In genomic region chr4:35099865-35100780, GRCm38 (mm10) we compare ENCODE assay signal across 8 mouse cellular contexts. TPM values are rescaled to one million over a fixed set of nuclear protein-coding genes. Genes with fewer than 3 reads are reported as not detected.
DNase-seq lines count a peak whose midpoint lies in the region; ATAC-seq and TF ChIP-seq lines count a peak whose summit lies in the region.

No protein-coding gene starts in this region.

- 0 out of 2 replicates have a peak overlapping the region, but pooled peaks have one; percentile 30 for H3K27ac ChIP-seq in hindbrain, embryonic 13.5 days
- H3K27ac ChIP-seq in lung, postnatal 0 days (ENCODE audit: low read length), result peak overlapping the region; percentile 80

- H3K4me2 ChIP-seq in hindbrain, embryonic 13.5 days, result peak overlapping the region; percentile 54
- H3K4me2 ChIP-seq in lung, postnatal 0 days (replicated peaks; ENCODE audit: low read depth, low read length), result peak overlapping the region; percentile 52

- peaks cover 24% of the 10 kb centered on the region for H3K4me1 ChIP-seq in hindbrain, embryonic 13.5 days (replicated peaks)
- H3K4me1 ChIP-seq in lung, postnatal 0 days (ENCODE audit: insufficient read depth, low read depth, low read length), result peaks cover 25% of the 10 kb centered on the region; the same call in 1 of the 2 replicates

- WGBS in hindbrain, embryonic 13.5 days, result 8% methylated on average over 29 of the region's 29 CpGs
- 9% methylated on average over 29 of the region's 29 CpGs for WGBS in lung, postnatal 0 days

- H3K9ac ChIP-seq in hindbrain, embryonic 13.5 days, result peak overlapping the region; percentile 39; the same call in 1 of the 2 replicates
- H3K9ac ChIP-seq in lung, postnatal 0 days (replicated peaks; ENCODE audit: low read depth), result no peak overlapping the region

- DNase-seq in cerebellum, postnatal 4 days (ENCODE audit: low spot score in 2 of 2), result peak; percentile 50 to 67
- peak; percentile 28 to 56 for DNase-seq in frontal cortex, postnatal 25 days (ENCODE audit: low spot score in 2 of 2)
- DNase-seq in layer of hippocampus, postnatal 14 days (ENCODE audit: low spot score in 2 of 2), result peak; percentile 60 to 73
- DNase-seq in lung, postnatal 0 days (ENCODE audit: low spot score), result peak; percentile 96
- DNase-seq in ovary, postnatal 10 days (ENCODE audit: low spot score), result peak; percentile 52
- DNase-seq in thymus, postnatal 0 days (ENCODE audit: low spot score), result peak; percentile 37

- no peaks in the 10 kb centered on the region for H3K9me3 ChIP-seq in hindbrain, embryonic 13.5 days
- H3K9me3 ChIP-seq in lung, postnatal 0 days (ENCODE audit: low read length), result no peaks in the 10 kb centered on the region

- TF ChIP-seq CTCF in lung, postnatal 0 days (IDR thresholded peaks at IDR 0.05), result no peak

- no peaks in the 10 kb centered on the region for H3K27me3 ChIP-seq in hindbrain, embryonic 13.5 days
- H3K27me3 ChIP-seq in lung, postnatal 0 days (replicated peaks; ENCODE audit: insufficient read depth, low read length), result no peaks in the 10 kb centered on the region

- peak overlapping the region; percentile 31 for H3K4me3 ChIP-seq in hindbrain, embryonic 13.5 days
- peak overlapping the region; percentile 16 for H3K4me3 ChIP-seq in lung, postnatal 0 days (ENCODE audit: low read depth, low read length)

- ATAC-seq in activated CD4-positive, CD25-positive, alpha-beta regulatory T cell, adult 4 months, result peak; percentile 41
- peak; percentile 94 for ATAC-seq in hindbrain, embryonic 13.5 days (ENCODE audit: low FRiP score)
- ATAC-seq in lung, postnatal 0 days, result peak; percentile 93

- no peaks in the 10 kb centered on the region for H3K36me3 ChIP-seq in hindbrain, embryonic 13.5 days
- no peaks in the 10 kb centered on the region for H3K36me3 ChIP-seq in lung, postnatal 0 days (ENCODE audit: insufficient read depth, low read length)

- TF ChIP-seq EP300 in lung, postnatal 0 days (IDR thresholded peaks at IDR 0.05), result peak; percentile 31

RNA-seq across cellular contexts. Expression of gene Ifnk, which starts 51.7 kb away (rescaled TPM):
- polyA plus RNA-seq in activated CD4-positive, CD25-positive, alpha-beta regulatory T cell, adult 4 months (2017; shearing (Covaris generic)), result not detected
- not detected in 2 replicates for polyA plus RNA-seq in hindbrain, embryonic 13.5 days (2015; fragmentation: Nextera tagmentation; extraction: Ambion mirVana)
- total RNA-seq in layer of hippocampus, postnatal 14 days (2021), result not detected
- polyA plus RNA-seq in lung, postnatal 0 days (2015; fragmentation: Nextera tagmentation; extraction: Ambion mirVana), result 0.16 and 0.18 TPM in 2 replicates
- 0.17 TPM in 1 of 2 replicates, not detected in the other for polyA plus RNA-seq in thymus, postnatal 0 days (2015; fragmentation: Nextera tagmentation; extraction: Ambion mirVana)

RNA-seq across cellular contexts. Expression of gene Mob3b, which starts 57.2 kb away (rescaled TPM):
- polyA plus RNA-seq in activated CD4-positive, CD25-positive, alpha-beta regulatory T cell, adult 4 months (2017; shearing (Covaris generic)), result 1 to 10 TPM; 2.9 to 5.0 TPM
- polyA plus RNA-seq in hindbrain, embryonic 13.5 days (2015; fragmentation: Nextera tagmentation; extraction: Ambion mirVana), result 5.0 and 6.1 TPM in 2 replicates
- 1 to 10 TPM; 9.0 to 9.3 TPM for total RNA-seq in layer of hippocampus, postnatal 14 days (2021)
- 14.7 and 14.8 TPM in 2 replicates for polyA plus RNA-seq in lung, postnatal 0 days (2015; fragmentation: Nextera tagmentation; extraction: Ambion mirVana)
- polyA plus RNA-seq in thymus, postnatal 0 days (2015; fragmentation: Nextera tagmentation; extraction: Ambion mirVana), result 4.7 and 6.2 TPM in 2 replicates

Comparison
In these comparisons a context has a peak if more than half of its experiments do, and no peak if none do; other contexts are left out.
1. Peak in every context shown above with its lines: DNase-seq, ATAC-seq, H3K4me3 ChIP-seq and H3K27ac ChIP-seq.
2. ATAC-seq: peak in every context shown above with its lines; median percentile 94 in hindbrain, embryonic 13.5 days; 93 in lung, postnatal 0 days; 41 in activated CD4-positive, CD25-positive, alpha-beta regulatory T cell, adult 4 months.
3. DNase-seq: peak in every context shown above with its lines; median percentile 96 in lung, postnatal 0 days; 66 in layer of hippocampus, postnatal 14 days; 58 in cerebellum, postnatal 4 days; 52 in ovary, postnatal 10 days; 42 in frontal cortex, postnatal 25 days; 37 in thymus, postnatal 0 days.